Mouse (Mus musculus) kidney, embryonic 15.5 days (tissue): ENCODE measurements around the gene St3gal4. TPM values are rescaled to one million over a fixed set of nuclear protein-coding genes. Genes with fewer than 3 reads are reported as not detected.

ENCODE experiments used
- ATAC-seq: fragments of 200-750 bp; cut with Nextera tagmentation; replicated peaks from 2 replicates; pipeline ENCODE4 v1.8.0; 2017; ENCODE audit warnings: moderate TSS enrichment; ENCODE audit not compliant: low FRiP score
- H3K27ac ChIP-seq: fragments of 300-500 bp; sonication (generic); 2 replicates; pipeline ENCODE4 v1.5.1; 2015; ENCODE audit warnings: mild to moderate bottlenecking, inconsistent platforms
- H3K27me3 ChIP-seq: fragments of 300-500 bp; sonication (generic); 2 replicates; pipeline ENCODE4 v1.6.1; 2015; ENCODE audit warnings: inconsistent platforms
- H3K36me3 ChIP-seq: fragments of 300-500 bp; sonication (generic); 2 replicates; pipeline ENCODE4 v1.6.1; 2015; ENCODE audit warnings: inconsistent platforms
- H3K4me1 ChIP-seq: fragments of 300-500 bp; sonication (generic); 2 replicates; pipeline ENCODE4 v1.6.1; 2015; ENCODE audit warnings: inconsistent platforms
- H3K4me2 ChIP-seq: fragments of 300-500 bp; sonication (generic); 2 replicates; pipeline ENCODE4 v1.6.1; 2015; ENCODE audit warnings: moderate library complexity, mild to moderate bottlenecking, inconsistent platforms
- H3K4me3 ChIP-seq: fragments of 300-500 bp; sonication (generic); replicated peaks from 2 replicates; pipeline ENCODE4 v1.5.1; 2015; ENCODE audit warnings: mild to moderate bottlenecking, inconsistent platforms
- H3K9ac ChIP-seq: fragments of 300-500 bp; sonication (generic); 2 replicates; pipeline ENCODE4 v1.6.1; 2015; ENCODE audit warnings: mild to moderate bottlenecking, inconsistent platforms
- H3K9me3 ChIP-seq: fragments of 300-500 bp; sonication (generic); replicated peaks from 2 replicates; pipeline ENCODE4 v1.6.1; 2016; ENCODE audit warnings: inconsistent platforms
- WGBS: fragments of 180-500 bp; shearing (Covaris S2); methylation state at CpG from one replicate; pipeline ENCODE4 v1.1.7; 2015; ENCODE audit warnings: mixed read lengths; 5-methylcytosine and 5-hydroxymethylcytosine counted together
- polyA plus RNA-seq: library from polyadenylated mRNA; unstranded; fragments of >200 nt; fragmentation: Nextera tagmentation; extraction: Ambion mirVana; gene quantifications from 2 replicates; pipeline ENCODE4 v1.2.1, GENCODE M21; 2015

Gene St3gal4
- polyA plus RNA-seq, 1 experiment from 2014 or later, result 17.8 TPM

- Histone ChIP-seq H3K4me3 (no peak overlapping the region), H3K27me3 (no peaks in the 10 kb centered on the region), H3K36me3 (peaks cover 32% of the 10 kb centered on the region), H3K27ac (no peak overlapping the region), H3K9me3 (no peaks in the 10 kb centered on the region), H3K4me2 (no peak overlapping the region), H3K4me1 (no peaks in the 10 kb centered on the region), H3K9ac (no peak overlapping the region)
- ATAC-seq, result no peak
- 92% methylated on average over 4 of the region's 4 CpGs for WGBS
Measured at GRCm38 (mm10) chr9:35052671-35053070, 66.4 kb downstream of the St3gal4 start.

DNA sequence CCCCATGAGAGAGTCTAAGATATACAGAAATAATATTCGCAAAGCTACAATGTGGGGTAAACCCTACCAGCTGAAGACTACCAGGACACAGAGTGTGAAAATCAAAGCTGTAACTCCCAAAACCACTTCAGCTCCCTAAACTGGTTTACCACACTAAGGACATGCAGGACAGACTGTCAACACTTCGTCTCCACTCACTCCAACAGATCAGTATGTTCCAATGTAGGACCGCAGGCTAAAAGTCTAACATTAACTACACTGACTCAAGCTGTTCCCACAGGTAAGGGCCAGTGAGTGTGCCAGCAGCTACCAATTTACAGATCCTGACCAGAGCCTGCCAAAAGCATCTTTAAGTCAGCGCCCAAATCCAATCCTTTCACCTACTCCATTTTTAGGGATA lies 67.4 kb downstream of the St3gal4 start:
- no peaks in the 10 kb centered on the region for H3K27me3 ChIP-seq
- H3K4me3 ChIP-seq, result no peak overlapping the region
- no peaks in the 10 kb centered on the region for H3K9me3 ChIP-seq
- H3K36me3 ChIP-seq, result peaks cover 37% of the 10 kb centered on the region
- no peak overlapping the region for H3K9ac ChIP-seq
- 95% methylated on average over 4 of the region's 4 CpGs for WGBS
- no peak overlapping the region for H3K27ac ChIP-seq
- no peak for ATAC-seq
- H3K4me2 ChIP-seq, result no peak overlapping the region
- no peaks in the 10 kb centered on the region for H3K4me1 ChIP-seq

DNA sequence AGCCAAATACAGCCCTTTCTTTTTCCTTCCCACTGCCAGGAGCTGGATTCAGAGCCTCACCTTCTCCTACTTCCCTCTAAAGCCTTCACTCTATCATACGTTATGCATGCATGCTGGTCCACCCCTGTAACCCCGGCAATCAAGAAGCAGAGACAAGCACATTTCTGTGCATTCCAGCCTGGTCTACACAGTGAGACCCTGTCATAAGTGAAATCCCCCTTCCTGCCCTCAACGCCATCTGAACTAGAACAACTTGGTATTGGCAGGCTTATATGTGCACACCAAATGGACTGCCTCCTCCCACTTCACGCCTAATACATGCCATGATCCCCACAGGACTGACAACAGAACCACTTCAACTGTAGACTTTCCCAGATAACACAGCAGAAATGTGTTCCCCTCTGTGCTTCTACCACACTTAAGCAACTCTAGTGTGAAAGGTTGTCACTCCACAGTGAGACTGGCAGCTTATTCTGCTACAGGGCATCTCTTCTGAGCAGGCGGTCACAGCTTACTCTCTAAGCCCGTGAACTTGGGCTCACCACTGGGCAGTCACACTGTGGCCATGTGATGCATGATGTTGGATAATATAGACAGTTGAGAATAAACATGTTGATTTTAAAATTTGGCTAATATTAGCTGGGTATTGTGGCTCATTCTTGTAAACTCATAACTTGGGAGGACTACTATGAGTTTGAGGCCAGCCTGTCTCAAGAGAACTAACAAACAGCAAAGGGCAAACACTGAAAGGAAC lies 68.2 kb downstream of the St3gal4 start:
- Histone ChIP-seq H3K9me3 (no peaks in the 10 kb centered on the region), H3K27me3 (no peaks in the 10 kb centered on the region), H3K4me1 (peaks cover 4% of the 10 kb centered on the region; the same call in 1 of the 2 replicates), H3K36me3 (peaks cover 37% of the 10 kb centered on the region), H3K4me2 (no peak overlapping the region), H3K27ac (no peak overlapping the region), H3K4me3 (no peak overlapping the region), H3K9ac (no peak overlapping the region)
- ATAC-seq, result no peak
- 88% methylated on average over 6 of the region's 6 CpGs for WGBS

DNA sequence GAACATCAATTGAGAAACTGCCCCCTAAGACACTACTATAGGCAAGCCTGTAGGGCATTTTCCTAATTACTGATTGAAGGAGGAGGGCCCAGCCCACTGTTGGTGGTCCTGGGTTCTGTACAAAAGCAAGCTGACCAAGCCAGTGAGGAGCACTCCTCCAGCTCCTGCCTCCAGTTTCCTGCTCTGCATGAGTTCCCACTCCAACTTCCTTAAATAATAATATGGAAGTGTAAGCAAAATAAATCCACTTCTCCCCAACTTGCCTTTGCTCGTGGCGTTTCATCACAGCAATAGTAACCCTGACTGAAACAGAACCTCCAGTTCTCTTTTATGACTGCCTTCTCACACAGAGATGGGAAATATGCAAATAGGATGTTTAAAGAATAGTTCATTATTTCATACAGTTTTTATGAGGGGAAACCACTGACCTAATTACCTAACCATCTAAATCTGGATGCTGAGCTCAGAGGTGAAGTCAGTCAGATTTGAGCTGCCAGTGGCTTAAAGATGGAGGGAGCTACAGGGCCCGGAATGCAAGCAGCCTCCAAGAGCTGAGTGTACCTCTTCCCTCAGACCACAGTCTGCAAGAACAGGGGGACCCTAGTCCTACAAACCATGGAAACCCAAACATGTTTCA lies 69.1 kb downstream of the St3gal4 start:
- no peak for ATAC-seq
- Histone ChIP-seq H3K36me3 (peaks cover 37% of the 10 kb centered on the region), H3K4me3 (no peak overlapping the region), H3K27me3 (no peaks in the 10 kb centered on the region), H3K9me3 (no peaks in the 10 kb centered on the region), H3K4me1 (peaks cover 13% of the 10 kb centered on the region), H3K27ac (no peak overlapping the region), H3K4me2 (no peak overlapping the region), H3K9ac (no peak overlapping the region)
- WGBS, result 72% methylated on average over 3 of the region's 3 CpGs

GRCm38 (mm10) chr9:35048449-35048848 lies 70.6 kb downstream of the St3gal4 start:
- peaks cover 31% of the 10 kb centered on the region for H3K36me3 ChIP-seq
- H3K4me3 ChIP-seq, result no peak overlapping the region
- no peaks in the 10 kb centered on the region for H3K27me3 ChIP-seq
- no peak overlapping the region for H3K27ac ChIP-seq
- 76% methylated on average over 6 of the region's 6 CpGs for WGBS
- no peak overlapping the region for H3K9ac ChIP-seq
- no peak for ATAC-seq
- peaks cover 24% of the 10 kb centered on the region for H3K4me1 ChIP-seq
- H3K9me3 ChIP-seq, result no peaks in the 10 kb centered on the region
- no peak overlapping the region for H3K4me2 ChIP-seq

GRCm38 (mm10) chr9:35045756-35046155 lies 73.3 kb downstream of the St3gal4 start:
- ATAC-seq, result no peak
- peak overlapping the region; percentile 67 for H3K27ac ChIP-seq
- peaks cover 18% of the 10 kb centered on the region; the same call in 1 of the 2 replicates for H3K36me3 ChIP-seq
- H3K27me3 ChIP-seq, result no peaks in the 10 kb centered on the region
- H3K4me1 ChIP-seq, result peaks cover 24% of the 10 kb centered on the region
- H3K9me3 ChIP-seq, result no peaks in the 10 kb centered on the region
- no peak overlapping the region for H3K9ac ChIP-seq
- no peak overlapping the region for H3K4me3 ChIP-seq
- WGBS, result 80% methylated on average over 2 of the region's 2 CpGs
- no peak overlapping the region for H3K4me2 ChIP-seq

- H3K9ac ChIP-seq, result no peak overlapping the region
Measured at GRCm38 (mm10) chr9:35045031-35045531, 74.0 kb downstream of the St3gal4 start.

GRCm38 (mm10) chr9:35044458-35044857 lies 74.6 kb downstream of the St3gal4 start:
- Histone ChIP-seq H3K4me2 (no peak overlapping the region), H3K9me3 (no peaks in the 10 kb centered on the region), H3K4me1 (peaks cover 29% of the 10 kb centered on the region), H3K4me3 (no peak overlapping the region), H3K27me3 (no peaks in the 10 kb centered on the region), H3K9ac (no peak overlapping the region), H3K36me3 (peaks cover 18% of the 10 kb centered on the region; the same call in 1 of the 2 replicates), H3K27ac (peak overlapping the region; percentile 67)
- 12% methylated on average over 15 of the region's 15 CpGs for WGBS
- peak; percentile 30; the same call in 1 of the 2 replicates for ATAC-seq

More at GRCm38 (mm10) chr9:35045031-35045531, 74.0 kb downstream of the St3gal4 start:
- peak; percentile 71 for ATAC-seq
- peaks cover 18% of the 10 kb centered on the region; the same call in 1 of the 2 replicates for H3K36me3 ChIP-seq
- H3K4me2 ChIP-seq, result no peak overlapping the region
- H3K4me3 ChIP-seq, result no peak overlapping the region
- H3K27ac ChIP-seq, result peak overlapping the region; percentile 67
- H3K27me3 ChIP-seq, result no peaks in the 10 kb centered on the region
- H3K4me1 ChIP-seq, result peaks cover 25% of the 10 kb centered on the region
- 44% methylated on average over 11 of the region's 11 CpGs for WGBS
- H3K9me3 ChIP-seq, result no peaks in the 10 kb centered on the region

- H3K9ac ChIP-seq, result no peak overlapping the region
- no peaks in the 10 kb centered on the region for H3K9me3 ChIP-seq
- no peak overlapping the region for H3K4me2 ChIP-seq
- no peaks in the 10 kb centered on the region for H3K27me3 ChIP-seq
- H3K4me3 ChIP-seq, result no peak overlapping the region
- 68% methylated on average over 7 of the region's 7 CpGs for WGBS
- no peak for ATAC-seq
- H3K27ac ChIP-seq, result no peak overlapping the region
- peaks cover 37% of the 10 kb centered on the region for H3K4me1 ChIP-seq
- peaks cover 13% of the 10 kb centered on the region; the same call in 1 of the 2 replicates for H3K36me3 ChIP-seq
Measured at GRCm38 (mm10) chr9:35043619-35044018, 75.4 kb downstream of the St3gal4 start.

GRCm38 (mm10) chr9:35041493-35041892 lies 77.6 kb downstream of the St3gal4 start:
- no peak overlapping the region for H3K4me3 ChIP-seq
- ATAC-seq, result no peak
- WGBS, result 41% methylated on average over 5 of the region's 5 CpGs
- no peak overlapping the region for H3K9ac ChIP-seq
- H3K36me3 ChIP-seq, result no peaks in the 10 kb centered on the region
- H3K27me3 ChIP-seq, result no peaks in the 10 kb centered on the region
- no peaks in the 10 kb centered on the region; the same call in 1 of the 2 replicates for H3K9me3 ChIP-seq
- H3K4me1 ChIP-seq, result peaks cover 38% of the 10 kb centered on the region
- no peak overlapping the region for H3K27ac ChIP-seq
- no peak overlapping the region for H3K4me2 ChIP-seq

GRCm38 (mm10) chr9:35039846-35040245 lies 79.2 kb downstream of the St3gal4 start:
- peak overlapping the region; percentile 54 for H3K27ac ChIP-seq
- no peaks in the 10 kb centered on the region for H3K27me3 ChIP-seq
- no peak overlapping the region for H3K9ac ChIP-seq
- H3K4me3 ChIP-seq, result no peak overlapping the region
- no peak for ATAC-seq
- WGBS, result 54% methylated on average over 5 of the region's 5 CpGs
- H3K4me1 ChIP-seq, result peaks cover 26% of the 10 kb centered on the region
- H3K4me2 ChIP-seq, result no peak overlapping the region
- H3K9me3 ChIP-seq, result no peaks in the 10 kb centered on the region; the same call in 1 of the 2 replicates
- no peaks in the 10 kb centered on the region for H3K36me3 ChIP-seq

- ATAC-seq, result no peak
- no peak overlapping the region for H3K9ac ChIP-seq
- H3K9me3 ChIP-seq, result no peaks in the 10 kb centered on the region; the same call in 1 of the 2 replicates
Measured at GRCm38 (mm10) chr9:35038922-35039586, 80.0 kb downstream of the St3gal4 start.

More at GRCm38 (mm10) chr9:35038922-35039586, 80.0 kb downstream of the St3gal4 start:
- Histone ChIP-seq H3K4me2 (no peak overlapping the region), H3K36me3 (no peaks in the 10 kb centered on the region), H3K27ac (peak overlapping the region; percentile 80), H3K27me3 (no peaks in the 10 kb centered on the region), H3K4me3 (no peak overlapping the region), H3K4me1 (peaks cover 19% of the 10 kb centered on the region)
- 55% methylated on average over 7 of the region's 7 CpGs for WGBS
